Mouse (Mus musculus): Measurements from ENCODE around the gene Tmod1.

DNA sequence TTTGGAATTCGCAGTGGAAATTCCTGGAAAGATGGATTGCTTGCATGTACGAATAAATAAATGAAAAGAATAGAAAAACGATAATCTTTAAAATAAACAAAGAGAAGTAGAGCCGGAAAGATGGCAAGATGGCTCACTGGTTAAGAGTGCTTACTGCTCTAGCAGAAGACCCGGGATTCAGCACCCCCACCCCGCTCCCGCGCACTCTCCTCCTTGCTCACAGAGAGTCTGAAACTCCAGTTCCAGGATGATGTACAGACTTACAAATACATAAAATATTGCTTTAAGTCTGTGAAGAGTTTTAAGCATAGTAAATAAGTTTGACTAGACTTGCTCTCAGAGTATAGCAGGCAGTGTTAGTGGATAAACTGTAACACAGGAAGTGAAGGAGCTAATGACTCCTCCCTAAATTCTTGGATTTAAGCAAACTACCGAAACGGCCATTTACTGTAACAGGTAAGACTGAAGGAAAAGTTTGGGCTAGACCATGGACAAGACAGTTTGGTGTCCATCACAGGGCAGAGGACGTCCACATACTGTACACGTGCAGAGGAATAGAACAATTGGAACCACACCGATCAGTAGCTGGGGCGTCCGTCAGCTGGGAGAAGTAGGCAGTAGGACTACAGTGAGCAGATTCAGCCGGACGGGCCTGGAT lies 99.0 kb downstream of the Tmod1 start:
- no peak for TF ChIP-seq CTCF (IDR thresholded peaks at IDR 0.05; ENCODE audit: low read depth)
- TF ChIP-seq EP300 (IDR thresholded peaks at IDR 0.05; ENCODE audit: low read depth), result no peak

All from heart, postnatal 0 days (tissue).